Mouse (Mus musculus): ENCODE results near the gene Syt11.
A peak's percentile ranks its signal among the peaks of the same experiment; 100 is the strongest.
"Not testable (repeated sequence)": the region's sequence is repeated elsewhere in the genome, so short reads cannot be mapped to it uniquely, and the experiment has no call there.

Gene Syt11

DNA sequence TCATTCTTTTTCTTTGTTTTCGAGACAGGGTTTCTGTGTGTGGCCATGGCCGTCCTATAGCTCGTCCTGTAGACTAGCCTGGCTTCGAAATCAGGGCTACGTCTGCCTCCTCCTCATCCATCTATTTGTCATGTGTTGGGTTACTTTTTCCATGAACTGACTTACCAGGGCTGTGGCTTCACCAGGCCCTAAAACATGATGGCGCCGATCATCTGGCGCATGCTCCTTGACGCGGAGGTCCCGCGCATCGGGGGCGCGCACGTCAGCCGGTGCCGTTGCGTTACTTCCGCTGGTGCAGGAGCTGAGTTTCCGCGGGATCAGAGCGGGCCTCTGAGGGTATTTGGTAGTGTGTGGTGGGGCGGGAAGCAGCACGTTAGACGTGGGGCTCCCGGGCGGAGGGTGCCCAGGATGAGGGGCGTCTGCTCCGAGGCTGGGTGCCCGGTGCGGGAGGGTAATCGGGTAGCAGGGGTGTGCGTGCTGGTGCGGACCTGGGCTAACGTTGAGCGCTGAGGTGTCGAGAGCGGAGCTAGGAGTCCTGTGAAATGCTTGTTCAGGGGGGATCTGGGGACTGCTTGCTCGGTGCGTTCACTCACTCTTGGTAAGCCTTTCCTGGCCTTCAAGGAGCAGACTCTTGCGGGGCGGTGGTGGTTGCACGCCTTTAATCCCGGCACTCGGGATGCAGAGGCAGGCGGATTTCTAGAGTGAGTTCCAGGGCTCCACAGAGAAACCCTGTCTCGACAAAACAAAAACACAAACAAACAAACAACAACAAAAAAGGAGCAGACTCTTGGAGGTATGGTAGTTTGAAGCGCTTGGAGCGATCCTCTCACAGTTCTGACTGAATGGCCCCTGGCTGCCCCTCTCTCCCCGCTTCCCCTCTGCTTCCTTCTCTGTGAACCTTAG, at the start of gene Syt11:
Gene Syt11, minus strand, starts transcription at position 226 of the 903 bp plus-strand sequence.
- DNase-seq, result peak; percentile 29

DNA sequence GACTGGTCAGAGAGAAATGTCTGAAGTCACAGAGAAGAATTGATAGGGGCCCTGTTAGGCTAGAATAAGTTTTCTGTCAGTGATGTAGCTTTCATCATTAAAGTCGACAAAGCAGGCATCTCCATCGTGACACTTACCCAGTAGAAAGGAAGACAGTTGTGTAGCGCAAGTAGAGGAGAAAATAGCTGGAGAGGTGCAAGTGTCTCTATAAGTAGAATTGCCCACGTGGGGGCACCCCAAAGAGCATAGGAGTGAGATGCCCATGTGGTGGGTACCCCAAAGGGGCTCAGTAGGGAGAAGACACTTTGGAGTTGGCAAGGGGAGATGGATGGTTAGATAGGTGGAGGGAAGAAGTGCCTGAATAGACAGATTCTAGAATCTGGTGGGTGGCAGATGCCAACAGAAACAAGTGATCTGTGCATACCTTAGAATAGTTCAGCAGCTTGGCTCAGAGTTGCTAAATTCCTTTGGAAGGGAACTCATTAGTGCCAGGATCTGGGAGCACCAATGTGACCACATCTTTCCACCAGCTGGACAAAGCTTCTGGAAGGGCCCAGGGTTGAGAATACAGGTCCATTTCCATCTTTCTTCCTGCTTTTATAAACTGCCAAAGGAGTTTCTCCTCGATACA, 29.1 kb upstream of the Syt11 start:
- DNase-seq, result no peak

GRCm38 (mm10) chr3:88797507-88797906, 22.5 kb upstream of the Syt11 start:
- not testable (repeated sequence) for DNase-seq

- not testable (repeated sequence) for DNase-seq
These were observed 13.1 kb upstream of the Syt11 start for GRCm38 (mm10) chr3:88788033-88788432.

DNA sequence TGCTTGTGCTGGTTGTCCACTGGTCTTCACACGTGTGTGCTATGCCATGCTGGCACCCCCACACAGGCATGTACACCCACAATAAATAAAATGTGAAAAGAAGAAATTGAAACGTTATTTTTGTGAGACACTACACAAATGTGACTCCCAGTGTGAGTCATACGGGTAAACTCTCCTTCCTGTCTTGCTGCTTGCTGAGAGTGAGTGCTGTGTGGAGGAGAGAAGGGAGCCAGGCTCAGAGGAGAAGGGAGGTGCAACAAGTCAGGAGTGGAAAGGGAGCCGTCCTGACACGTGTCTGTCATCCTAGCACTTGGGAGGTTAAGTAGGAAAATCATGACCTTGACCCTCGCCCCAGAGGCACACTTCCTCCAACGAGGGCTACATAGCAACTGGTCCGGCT, 11.8 kb upstream of the Syt11 start:
- not testable (repeated sequence) for DNase-seq

DNA sequence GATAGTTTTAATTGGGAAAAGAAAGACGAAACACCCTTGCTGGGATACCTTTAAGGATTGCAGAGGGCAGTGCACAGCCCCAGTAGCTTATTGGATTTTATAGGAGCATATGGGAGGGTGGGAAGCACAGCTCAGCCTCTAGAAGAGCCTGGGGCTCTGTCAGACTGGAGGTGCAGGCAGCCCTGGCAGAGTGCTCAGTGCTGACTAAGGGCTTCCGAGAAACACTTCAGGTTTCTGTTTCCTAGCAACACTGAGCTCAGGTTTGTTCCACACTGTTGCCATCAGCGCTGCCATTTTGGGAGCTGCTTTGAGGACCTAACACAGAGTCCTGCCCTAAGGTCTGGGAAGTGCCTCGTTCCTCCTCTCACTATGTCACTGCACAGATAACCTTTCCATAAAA, 11.4 kb upstream of the Syt11 start:
- DNase-seq, result not testable (repeated sequence)

GRCm38 (mm10) chr3:88784889-88785288, 9.9 kb upstream of the Syt11 start:
- no peak for DNase-seq

- not testable (repeated sequence) for DNase-seq
These were observed 1.8 kb downstream of the Syt11 start for GRCm38 (mm10) chr3:88773163-88773562.

DNA sequence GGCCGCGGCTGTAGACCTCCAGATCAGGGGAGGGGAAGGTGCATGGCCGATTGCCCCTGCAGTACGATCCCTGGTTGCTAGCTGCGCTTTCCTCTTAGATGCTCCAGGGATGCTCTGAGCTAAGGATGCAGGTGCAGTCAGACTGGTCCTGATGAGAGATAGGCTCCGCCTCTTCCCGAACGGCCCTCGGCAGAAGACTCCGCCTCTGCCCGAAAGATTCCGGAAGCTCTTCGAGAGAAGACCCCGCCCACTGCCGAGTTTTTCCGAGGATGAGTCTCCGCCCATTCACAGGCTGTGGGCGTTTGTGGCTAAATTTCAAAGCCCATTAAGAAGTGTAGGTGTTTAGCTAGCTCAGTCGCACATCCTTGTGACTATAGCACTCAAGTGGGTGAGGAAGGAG, 2.6 kb downstream of the Syt11 start:
- DNase-seq, result peak; percentile 92

- not testable (repeated sequence) for DNase-seq
These were observed 3.1 kb downstream of the Syt11 start for GRCm38 (mm10) chr3:88771941-88772280.

GRCm38 (mm10) chr3:88771189-88771940, 3.6 kb downstream of the Syt11 start:
- peak; percentile 31 for DNase-seq

- DNase-seq, result no peak
These were observed 12.5 kb downstream of the Syt11 start for GRCm38 (mm10) chr3:88762401-88762831.

DNA sequence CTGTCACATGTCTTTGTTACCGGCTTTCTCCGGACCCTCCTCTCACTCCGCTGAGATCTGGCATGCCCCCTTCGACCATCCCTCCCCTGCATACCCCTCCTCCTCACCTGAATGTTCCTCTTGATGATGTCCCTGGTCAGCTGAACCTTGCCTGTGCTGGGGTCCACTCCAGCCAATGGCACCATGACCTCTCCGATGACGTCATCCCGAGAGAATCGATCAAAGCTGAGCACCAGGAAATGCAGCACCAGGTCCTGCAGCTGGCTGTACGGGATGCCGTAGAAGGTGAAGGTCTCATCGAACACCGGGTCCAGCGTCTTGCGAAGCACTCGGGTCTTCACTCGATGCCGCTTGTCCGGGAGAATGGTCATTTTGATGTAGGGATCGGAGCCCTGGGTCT, 13.3 kb downstream of the Syt11 start:
- no peak for DNase-seq

GRCm38 (mm10) chr3:88758045-88758500, 16.9 kb downstream of the Syt11 start:
- DNase-seq, result peak; percentile 71

- DNase-seq, result no peak
These were observed 18.7 kb downstream of the Syt11 start for GRCm38 (mm10) chr3:88756276-88756675.

GRCm38 (mm10) chr3:88755541-88755940, 19.4 kb downstream of the Syt11 start:
- DNase-seq, result no peak

DNA sequence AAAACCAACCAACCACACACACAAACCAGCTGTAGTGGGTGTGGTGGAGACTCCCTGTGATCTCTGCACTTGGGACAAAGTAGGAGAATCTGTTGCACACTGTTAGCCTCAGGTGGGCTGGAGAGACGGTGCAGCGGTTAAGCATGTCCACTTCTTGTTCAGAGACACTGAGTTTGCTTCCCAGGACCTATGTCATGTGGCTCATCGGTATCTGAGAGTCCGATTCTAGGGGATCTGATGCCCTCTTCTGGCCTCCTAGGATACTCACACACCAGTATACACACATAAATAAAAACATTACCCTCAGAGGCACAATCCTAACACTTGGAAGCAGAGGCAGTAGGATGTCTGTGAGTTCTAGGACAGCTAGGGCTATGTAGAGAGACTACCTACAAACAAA, 20.7 kb downstream of the Syt11 start:
- no peak for DNase-seq

- no peak for DNase-seq
These were observed 28.1 kb downstream of the Syt11 start for GRCm38 (mm10) chr3:88746871-88747231.

- no peak for DNase-seq
These were observed 28.7 kb downstream of the Syt11 start for GRCm38 (mm10) chr3:88746139-88746870.

- no peak for DNase-seq
These were observed 29.4 kb downstream of the Syt11 start for GRCm38 (mm10) chr3:88745534-88745933.

DNA sequence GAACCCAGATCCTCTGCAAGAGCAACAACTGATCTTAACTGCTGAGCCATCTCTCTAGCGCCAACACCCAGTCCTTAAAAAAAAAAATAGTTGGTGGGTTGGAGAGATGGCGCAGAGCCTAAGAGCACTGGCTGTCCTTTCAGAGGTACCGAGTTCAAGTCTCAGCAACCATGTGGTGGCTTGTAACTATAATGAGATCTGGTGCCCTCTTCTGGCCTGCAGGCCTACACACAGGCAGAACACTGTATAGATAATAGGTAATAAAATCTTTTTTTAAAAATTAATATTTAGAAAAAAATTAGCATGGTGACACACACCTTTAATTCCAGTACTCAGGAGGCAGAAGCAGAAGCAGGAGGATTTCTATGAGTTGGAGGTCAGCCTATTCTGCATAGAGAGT, 34.8 kb downstream of the Syt11 start:
- no peak for DNase-seq

DNA sequence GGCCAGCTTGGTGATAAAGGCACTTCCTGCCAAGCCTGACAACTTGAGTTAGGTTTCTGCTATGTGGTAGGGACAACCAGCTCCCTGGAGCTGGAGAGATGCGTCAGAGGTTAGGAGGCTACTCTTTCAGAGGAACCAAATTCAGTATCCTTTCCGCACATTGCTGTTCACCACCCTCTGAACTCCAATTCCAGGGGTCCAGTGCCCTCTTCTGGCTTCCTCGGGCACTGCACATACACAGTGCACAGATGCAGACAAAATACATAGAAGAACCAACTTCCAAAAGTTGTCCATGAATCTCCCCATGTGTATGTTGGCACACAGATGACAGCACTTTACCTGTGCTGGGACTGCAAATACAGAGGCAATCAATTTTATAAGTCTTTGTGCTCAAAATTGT, 36.3 kb downstream of the Syt11 start:
- DNase-seq, result peak; percentile 71

- no peak for DNase-seq
These were observed 38.4 kb downstream of the Syt11 start for GRCm38 (mm10) chr3:88736556-88736955.

All from kidney, postnatal 14 days (tissue).